Mouse (Mus musculus): ENCODE data around the gene Gm28510. TPM values are rescaled to one million over a fixed set of nuclear protein-coding genes. Genes with fewer than 3 reads are reported as not detected.
"Not testable (repeated sequence)": the region's sequence is repeated elsewhere in the genome, so short reads cannot be mapped to it uniquely, and the experiment has no call there.

Gene Gm28510
- not detected in 2 replicates for polyA plus RNA-seq (2012; ENCODE audit: insufficient read depth, insufficient read length, low replicate concordance, missing spikeins)

- not testable (repeated sequence) for H3K4me3 ChIP-seq (ENCODE audit: insufficient read depth, low read depth, low read length); H3K27ac ChIP-seq (ENCODE audit: insufficient read depth, low read depth, low read length); H3K4me1 ChIP-seq (ENCODE audit: control insufficient read depth, insufficient read depth, low read length)
- no CpG with 5 or more reads among the region's 6 CpGs for WGBS
Observed at GRCm38 (mm10) chrY:10412437-10412836, at the start of gene Gm28510. TSS of gene Gm28510 (plus strand) at chrY:10412737.

Other genes with a start within 250 kb of the Gm28510 start
- gene Gm20834, start 88.1 kb upstream of the Gm28510 start, polyA plus RNA-seq (2012; ENCODE audit: insufficient read depth, insufficient read length, low replicate concordance, missing spikeins), result not detected in 2 replicates
- gene Gm20737, start 123.3 kb downstream of the Gm28510 start, polyA plus RNA-seq (2012; ENCODE audit: insufficient read depth, insufficient read length, low replicate concordance, missing spikeins), result not detected in 2 replicates
- not detected in 2 replicates for gene Gm21775, start 140.7 kb downstream of the Gm28510 start, polyA plus RNA-seq (2012; ENCODE audit: insufficient read depth, insufficient read length, low replicate concordance, missing spikeins)
- not detected in 2 replicates for gene Gm21900, start 203.6 kb downstream of the Gm28510 start, polyA plus RNA-seq (2012; ENCODE audit: insufficient read depth, insufficient read length, low replicate concordance, missing spikeins)